Mouse (Mus musculus) testis, adult 2 months (tissue): ENCODE data around the gene Csk.

ENCODE experiments used
- CTCF ChIP-seq: fragments of 200-500 bp; IDR thresholded peaks from 2 replicates; pipeline ENCODE4 v1.5.1; 2012; ENCODE audit warnings: low read depth, mild to moderate bottlenecking, inconsistent platforms, low read length, moderate library complexity; ENCODE audit not compliant: control insufficient read depth, insufficient read depth, insufficient replicate concordance
- POLR2A ChIP-seq: fragments of 200-500 bp; IDR thresholded peaks from 2 replicates; pipeline ENCODE4 v1.6.1; 2012; ENCODE audit warnings: low read depth, mild to moderate bottlenecking, inconsistent platforms, low read length, moderate library complexity; ENCODE audit not compliant: control insufficient read depth

- no peak for TF ChIP-seq CTCF
- no peak for TF ChIP-seq POLR2A
Observed at GRCm38 (mm10) chr9:57668277-57668676, 14.8 kb upstream of the Csk start.
